Mouse (Mus musculus) layer of hippocampus, postnatal 25 days (tissue): ENCODE measurements around the gene Klhdc8a. TPM values are rescaled to one million over a fixed set of nuclear protein-coding genes. Genes with fewer than 3 reads are reported as not detected.
"Not testable (repeated sequence)": the region's sequence is repeated elsewhere in the genome, so short reads cannot be mapped to it uniquely, and the experiment has no call there.

Experiments
- DNase-seq, 2 experiments: peaks; one replicate each; pipeline ENCODE4 v3.0.0; 2022; ENCODE audit warnings: mixed read lengths in 2 of 2, low spot score in 1 of 2; ENCODE audit errors: extremely low spot score in 1 of 2
- total RNA-seq, 2 experiments: library from RNA; stranded (reverse); gene quantifications; 2 replicates each; pipeline ENCODE4 v1.2.3; 2021

Klhdc8a gene
- total RNA-seq, 2 experiments from 2014 or later, result 4.2 to 4.6 TPM

DNA sequence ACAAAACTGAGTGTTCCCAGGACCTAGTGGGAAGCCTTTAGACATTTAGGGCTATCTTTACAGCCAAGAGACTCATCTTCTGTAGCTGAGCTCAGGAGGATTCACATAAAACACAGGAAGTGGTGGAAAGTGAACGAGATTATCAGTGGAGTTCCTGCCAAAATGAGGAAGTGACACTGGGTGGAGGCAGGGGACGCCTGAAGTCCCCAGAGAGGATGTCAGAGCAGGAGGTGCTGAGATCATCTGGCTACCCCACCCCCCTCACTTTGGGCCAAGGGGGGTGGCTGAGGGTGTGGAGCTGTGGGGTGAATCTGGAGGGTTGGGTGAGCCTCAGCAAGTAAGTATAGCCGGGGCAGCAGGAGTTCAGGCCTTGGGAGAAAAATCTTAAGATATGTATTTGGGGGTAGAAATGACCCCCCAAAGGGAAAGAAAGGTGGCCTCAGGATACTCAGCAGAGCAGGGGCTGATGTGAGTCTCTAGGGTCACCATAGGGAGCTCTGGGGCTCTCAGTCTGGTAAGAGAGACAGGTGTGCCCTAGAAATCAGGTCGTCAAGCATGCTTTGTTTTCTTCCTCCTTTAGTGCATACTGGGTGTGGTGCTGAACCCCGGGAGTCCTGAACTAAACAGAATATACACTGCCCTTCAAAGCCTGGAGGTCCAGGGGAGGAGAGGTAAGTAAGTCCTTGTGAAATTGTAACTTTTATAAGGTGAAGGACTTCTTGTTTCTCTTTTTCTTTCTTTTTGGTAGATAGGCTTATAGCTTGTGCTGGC lies 43.5 kb downstream of the Klhdc8a start:
- no peak for DNase-seq

DNA sequence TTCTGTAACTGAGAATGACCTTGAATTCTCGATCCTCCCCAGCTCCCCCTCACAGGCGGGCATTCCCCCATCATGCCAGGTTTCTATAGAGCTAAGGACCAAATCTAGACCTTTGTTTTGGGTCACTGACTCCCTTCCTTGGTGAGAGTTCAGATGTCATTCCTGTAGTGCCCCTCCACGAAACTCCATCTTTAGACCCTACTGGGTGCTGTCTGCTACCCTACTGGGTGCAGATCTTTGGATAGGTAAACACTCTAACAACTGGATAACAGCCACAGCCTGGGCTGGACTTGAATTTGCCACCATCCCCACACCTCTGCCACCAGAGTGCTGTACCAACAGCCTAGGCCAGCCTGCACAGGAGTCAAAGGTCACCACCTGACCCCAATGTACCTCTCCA lies 44.1 kb downstream of the Klhdc8a start:
- DNase-seq, result no peak

DNA sequence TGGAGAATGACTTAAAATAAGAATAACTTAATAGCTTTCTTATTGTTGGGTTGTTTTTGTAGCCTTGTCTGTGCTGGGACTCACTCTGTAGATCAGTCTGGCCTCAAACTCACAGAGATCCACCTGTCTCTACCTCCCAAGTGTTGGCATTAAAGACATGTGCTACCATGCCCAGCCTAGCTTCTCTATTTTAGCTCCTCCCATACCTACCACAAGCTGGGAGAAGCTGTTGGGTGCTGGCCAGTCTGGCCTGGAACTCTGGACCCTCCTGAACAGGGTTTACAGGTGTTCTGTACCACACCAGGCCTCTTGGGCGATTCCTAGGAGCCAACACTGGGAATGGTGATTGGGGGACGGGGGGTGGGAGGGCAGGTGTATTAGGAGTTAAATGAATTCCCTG lies 44.8 kb downstream of the Klhdc8a start:
- no peak for DNase-seq

DNA sequence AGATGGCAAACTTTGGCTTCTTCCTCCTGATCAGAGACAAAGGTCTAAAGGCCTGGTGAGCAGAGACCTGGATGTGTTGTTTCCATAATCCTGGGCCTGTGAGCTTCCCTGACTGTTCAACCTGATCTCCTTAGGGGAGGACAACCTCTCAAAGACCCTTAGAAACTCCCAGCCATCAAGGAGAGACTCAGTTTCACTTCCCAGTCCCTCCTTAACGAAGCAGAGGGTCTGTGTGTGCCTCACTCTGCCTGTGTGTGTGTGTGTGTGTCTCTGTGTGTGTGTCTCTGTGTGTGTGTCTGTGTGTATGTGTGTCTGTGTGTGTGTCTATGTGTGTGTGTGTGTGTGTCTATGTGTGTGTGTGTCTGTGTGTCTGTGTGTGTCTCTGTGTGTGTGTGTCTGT lies 45.2 kb downstream of the Klhdc8a start:
- no peak for DNase-seq

DNA sequence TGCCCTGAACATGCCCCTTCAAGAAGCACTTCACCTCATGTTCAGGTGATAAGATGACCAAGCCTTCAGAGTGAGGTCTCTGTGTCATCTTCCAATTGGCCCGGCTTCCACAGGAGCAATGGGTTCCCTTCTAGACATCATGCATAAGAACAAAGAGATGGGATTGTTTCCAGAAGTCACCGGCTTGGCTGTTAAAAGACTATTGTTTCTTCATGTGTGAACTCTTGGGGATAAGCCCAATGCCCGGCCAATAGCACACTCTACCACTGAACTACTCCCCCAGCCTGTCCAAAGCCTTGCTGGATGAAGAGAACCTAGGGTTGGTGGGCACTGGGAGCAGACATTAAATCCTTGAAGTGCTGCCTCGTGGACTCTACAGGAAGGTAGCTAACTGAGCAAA lies 47.1 kb downstream of the Klhdc8a start:
- no peak for DNase-seq

DNA sequence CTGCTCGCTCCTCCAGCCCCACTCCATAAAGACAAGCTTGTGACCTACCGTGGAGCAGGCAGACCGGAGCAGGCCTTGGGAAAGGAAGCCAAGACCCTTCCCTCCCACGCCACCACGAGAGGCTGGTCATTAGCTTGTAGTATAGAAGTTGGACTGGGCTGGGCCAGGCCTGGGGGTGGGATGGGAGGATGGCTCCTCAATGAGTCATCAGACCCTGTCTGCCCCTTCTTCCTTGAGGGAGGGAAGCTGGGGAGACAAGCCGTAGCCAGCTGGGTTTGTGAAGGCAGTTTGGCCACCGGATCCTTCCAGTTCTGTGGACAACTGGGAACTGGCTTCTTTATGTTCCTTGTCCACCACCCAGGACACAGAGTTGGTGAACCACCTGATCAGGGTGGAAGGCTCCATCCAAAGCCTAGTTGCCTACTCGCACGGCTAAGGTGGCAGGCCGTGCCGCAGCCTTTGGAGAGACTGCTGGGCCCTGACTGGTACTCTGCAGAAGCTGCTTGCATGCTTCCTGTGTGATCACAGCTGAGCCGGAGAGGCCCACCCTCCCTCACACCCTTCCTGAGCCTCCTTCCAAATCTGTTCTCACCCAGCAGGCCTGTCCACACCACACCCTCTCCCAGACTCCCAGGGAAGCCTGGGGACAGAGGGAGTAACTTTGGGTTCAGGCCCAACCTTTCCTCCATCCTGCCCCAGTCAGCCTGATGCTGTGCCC lies 47.9 kb downstream of the Klhdc8a start:
- DNase-seq, result no peak

DNA sequence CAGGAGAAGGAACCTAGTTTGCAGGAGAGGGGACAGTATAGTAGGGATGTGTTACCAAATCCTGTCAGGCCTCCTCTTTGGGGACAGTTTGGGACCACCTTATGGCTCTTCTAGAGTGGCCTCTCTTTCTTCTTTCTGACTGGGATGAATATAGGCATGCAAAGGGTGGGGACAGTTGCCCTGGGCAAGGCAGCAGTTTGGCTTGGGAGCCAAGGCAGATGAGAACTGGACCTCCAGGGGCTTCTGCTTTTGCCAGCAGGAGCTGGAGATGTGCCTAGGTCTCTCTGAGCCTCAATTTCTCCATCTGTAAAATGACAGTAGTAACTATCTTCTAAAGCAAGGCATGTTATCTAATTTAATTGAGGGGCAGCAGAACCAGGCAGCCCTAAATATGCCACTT lies 48.5 kb downstream of the Klhdc8a start:
- DNase-seq, result no peak

DNA sequence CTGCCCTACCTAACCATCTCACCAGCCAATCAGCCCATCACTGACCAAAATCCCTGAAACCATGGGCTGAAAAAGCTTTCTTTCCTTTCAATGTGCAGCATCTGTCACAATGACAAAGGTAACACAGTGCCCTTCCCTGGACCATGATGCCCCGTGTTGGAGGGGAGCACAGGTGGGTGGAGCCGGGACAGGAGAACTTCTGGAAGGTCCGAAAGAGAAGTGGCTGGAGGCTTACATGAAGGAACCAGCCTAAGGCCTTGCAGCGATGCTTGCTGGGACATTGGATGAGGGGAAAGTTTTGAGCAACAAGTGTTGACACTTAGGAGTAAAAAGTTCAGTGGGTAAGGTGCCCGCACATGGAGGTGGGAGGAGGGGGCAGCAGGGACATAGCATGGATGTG lies 50.0 kb downstream of the Klhdc8a start:
- no peak for DNase-seq

DNA sequence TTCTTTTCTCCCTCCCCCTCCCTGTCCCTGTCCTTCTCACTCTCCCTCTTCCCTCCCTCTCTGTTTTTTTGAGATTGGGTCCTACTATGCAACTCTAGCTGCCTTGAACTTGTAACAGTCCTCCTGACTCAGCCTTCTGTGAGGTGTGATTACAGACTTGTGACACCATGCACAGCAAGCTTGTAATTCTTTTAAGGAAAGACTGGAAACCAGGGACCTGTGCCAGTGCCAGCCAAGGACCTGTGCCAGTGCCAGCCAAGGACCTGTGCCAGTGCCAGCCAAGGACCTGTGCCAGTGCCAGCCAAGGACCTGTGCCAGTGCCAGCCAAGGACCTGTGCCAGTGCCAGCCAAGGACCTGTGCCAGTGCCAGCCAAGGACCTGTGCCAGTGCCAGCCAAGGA lies 50.6 kb downstream of the Klhdc8a start:
- DNase-seq, result not testable (repeated sequence)

DNA sequence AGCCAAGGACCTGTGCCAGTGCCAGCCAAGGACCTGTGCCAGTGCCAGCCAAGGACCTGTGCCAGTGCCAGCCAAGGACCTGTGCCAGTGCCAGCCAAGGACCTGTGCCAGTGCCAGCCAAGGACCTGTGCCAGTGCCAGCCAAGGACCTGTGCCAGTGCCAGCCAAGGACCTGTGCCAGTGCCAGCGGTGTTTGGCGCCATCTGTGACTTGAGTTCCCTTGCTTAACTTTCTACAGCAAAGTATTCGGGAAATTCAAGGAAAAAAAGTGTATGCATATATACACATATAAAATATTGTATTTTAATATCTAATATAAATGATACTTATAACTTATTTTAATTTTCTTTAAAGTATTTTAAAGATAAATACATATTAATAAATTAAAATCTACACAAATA lies 51.2 kb downstream of the Klhdc8a start:
- not testable (repeated sequence) for DNase-seq

DNA sequence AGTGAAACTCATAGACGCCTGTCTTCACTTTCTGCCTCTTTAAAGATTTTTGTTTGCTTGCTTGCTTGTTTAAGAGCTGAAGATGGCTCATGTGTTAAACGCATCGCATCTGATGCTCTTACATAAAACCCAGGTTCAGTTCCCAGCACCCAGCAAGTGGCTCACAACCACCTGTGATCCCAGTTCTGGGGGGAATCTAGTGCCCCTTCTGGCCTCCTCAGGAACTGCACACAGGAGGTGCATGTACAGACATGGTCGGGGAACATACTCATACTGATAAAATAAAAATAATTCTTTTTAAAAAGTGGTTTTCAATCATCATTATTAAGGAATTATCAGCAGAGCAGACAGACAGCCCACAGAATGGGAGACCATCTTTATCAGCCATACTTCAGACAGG lies 52.6 kb downstream of the Klhdc8a start:
- no peak for DNase-seq

DNA sequence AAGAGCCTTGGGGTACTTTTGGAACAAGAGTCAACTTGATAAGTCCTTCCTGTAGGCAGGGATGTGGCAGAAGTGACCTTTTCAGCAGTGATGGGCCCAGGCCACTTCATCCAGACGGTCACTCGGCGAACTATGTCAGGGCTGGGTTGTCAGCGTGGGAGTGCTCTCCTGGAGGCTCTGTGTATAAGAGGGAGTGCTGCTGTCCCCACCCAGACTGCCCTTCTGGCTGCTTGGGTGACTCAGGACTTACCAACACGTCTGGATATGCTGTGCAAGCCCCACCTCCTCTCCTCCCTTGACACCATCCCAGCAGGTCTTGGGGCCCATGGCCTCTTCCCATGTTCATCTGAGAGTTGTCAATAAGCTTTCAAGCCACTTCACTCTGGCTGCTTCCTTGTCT lies 55.0 kb downstream of the Klhdc8a start:
- DNase-seq, result no peak

DNA sequence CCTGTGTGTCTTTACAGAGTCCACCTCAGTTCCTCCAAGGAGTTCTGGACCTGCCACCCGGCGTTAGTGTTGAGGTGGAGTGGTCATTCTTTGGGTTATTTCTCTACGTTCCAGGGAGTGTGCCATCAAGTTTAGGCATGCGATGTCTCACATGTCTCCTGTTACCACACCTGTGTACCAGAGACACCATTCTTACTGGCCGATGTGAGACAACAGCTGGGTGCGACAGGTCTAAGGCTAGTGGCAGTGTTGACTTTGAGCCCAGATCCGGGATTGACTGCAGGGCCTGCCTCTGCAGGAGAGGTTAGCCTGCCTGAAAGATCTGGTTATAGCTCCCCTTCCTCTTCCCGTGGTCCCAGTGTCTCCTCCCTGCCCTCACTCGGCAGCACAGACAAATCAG lies 55.8 kb downstream of the Klhdc8a start:
- no peak for DNase-seq

DNA sequence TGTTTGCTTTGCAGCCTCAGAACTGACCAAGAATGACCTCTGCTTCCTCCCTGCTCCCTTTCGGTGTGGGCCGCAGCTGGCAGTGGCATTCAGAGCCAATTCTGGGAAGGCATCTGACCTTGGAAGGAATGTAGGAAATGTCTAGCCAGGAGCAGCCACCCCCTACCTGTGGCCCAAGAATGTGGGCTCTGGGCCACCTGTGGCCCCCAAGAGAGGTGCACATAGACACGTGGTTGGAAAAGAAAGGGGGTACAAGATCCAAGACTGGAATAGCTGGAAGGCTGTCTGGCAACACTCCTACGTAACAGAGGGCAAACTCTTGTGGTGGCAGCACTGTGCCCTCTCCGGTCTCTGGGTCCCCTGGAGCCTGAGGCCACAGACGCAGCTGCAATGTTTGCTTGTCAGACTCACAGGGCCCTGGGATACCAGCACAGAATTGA lies 56.8 kb downstream of the Klhdc8a start:
- no peak for DNase-seq

DNA sequence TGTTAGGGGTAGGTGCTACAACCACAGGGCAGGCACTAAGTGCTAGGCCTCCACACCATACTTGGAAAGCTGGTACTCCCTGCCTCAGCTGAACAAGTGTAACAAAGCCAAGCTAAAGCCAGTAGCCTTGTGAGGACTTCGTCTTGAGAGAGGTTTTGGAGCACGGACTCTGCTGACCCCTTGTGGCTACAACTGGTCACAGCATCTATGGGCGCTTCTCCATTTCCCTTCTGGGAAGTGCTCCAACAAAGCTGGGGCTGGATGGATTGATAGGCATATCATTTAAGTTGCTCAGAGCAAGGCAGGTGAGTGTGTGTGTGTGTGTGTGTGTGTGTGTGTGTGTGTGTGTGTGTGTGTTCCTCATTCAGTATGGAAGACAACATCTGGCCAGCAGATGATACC lies 57.4 kb downstream of the Klhdc8a start:
- DNase-seq, result peak; percentile 72 to 81

DNA sequence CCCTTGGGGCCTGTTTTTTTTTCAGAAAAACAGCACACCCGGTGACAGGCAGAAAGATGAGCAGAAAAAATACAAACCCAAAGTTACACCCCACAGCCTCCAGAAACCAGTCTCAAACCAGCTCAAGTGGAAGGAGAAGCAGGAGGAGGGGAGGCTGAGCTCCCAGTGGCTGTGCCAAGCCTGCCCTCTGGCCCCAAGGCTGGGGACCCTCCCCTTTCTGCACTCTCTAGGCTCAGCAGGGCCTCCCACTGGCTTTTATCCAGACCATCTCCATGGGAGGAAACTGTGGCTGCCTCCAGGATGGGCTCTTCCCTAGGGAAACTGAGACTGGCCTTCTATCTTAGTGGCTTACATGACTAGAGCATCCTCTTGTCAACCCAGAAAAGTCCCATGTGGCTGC lies 58.4 kb downstream of the Klhdc8a start:
- no peak for DNase-seq

Other genes starting within 250 kb of the Klhdc8a start
- gene Mfsd4a, start 230.6 kb upstream of the Klhdc8a start, total RNA-seq, result 10 to 100 TPM; 61.3 to 72.8 TPM
- gene Cdk18, start 158.9 kb upstream of the Klhdc8a start, total RNA-seq, result 10 to 100 TPM; 24.4 to 25.7 TPM
- 1 to 10 TPM; 1.1 to 1.7 TPM for gene Lemd1, start 107.2 kb upstream of the Klhdc8a start, total RNA-seq
- under 1 TPM; 0.25 to 0.92 TPM for gene AC124108.1, start 107.2 kb upstream of the Klhdc8a start, total RNA-seq
- gene Gm10188, start 68.9 kb upstream of the Klhdc8a start, total RNA-seq, result not detected
- under 1 TPM; 0.64 to 0.92 TPM for gene Nuak2, start 17.5 kb downstream of the Klhdc8a start, total RNA-seq
- gene Tmcc2, start 92.7 kb downstream of the Klhdc8a start, total RNA-seq, result 100 to 1,000 TPM; 232 to 246 TPM
- gene Dstyk, start 118.9 kb downstream of the Klhdc8a start, total RNA-seq, result 10 to 100 TPM; 47.4 to 49.5 TPM
- 10 to 100 TPM; 59.0 to 62.8 TPM for gene Rbbp5, start 178.7 kb downstream of the Klhdc8a start, total RNA-seq
- gene Tmem81, start 207.6 kb downstream of the Klhdc8a start, total RNA-seq, result 1 to 10 TPM; 5.3 to 6.2 TPM
- 10 to 100 TPM; 69.3 to 69.6 TPM for gene Cntn2, start 244.6 kb downstream of the Klhdc8a start, total RNA-seq